Mouse (Mus musculus): ENCODE results near the gene Sema4d.

DNA sequence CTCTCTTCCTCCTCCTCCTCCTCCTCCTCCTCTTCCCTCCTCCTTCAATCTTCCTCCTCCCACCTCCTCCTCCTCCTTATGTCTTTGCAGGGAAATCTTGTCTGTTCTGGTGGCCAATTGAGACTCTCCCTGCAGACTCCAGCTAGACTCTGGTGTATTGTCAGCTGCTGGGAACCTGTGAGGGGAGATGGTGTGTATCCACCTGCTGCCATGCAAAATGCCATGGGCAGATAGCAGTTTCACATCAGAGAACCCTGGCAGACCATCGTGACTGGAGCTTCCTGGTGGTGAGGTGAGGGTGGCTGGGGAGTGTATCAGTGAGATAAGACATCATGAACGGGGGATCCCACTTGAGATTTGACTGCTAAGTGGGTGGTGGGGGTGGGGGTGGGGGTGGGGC lies 41.0 kb upstream of the Sema4d start:
- no peak for TF ChIP-seq CTCF (IDR thresholded peaks at IDR 0.05; ENCODE audit: low read depth, low read length)
- no peak; the same call in 1 of the 2 replicates for TF ChIP-seq TAL1 (conservative IDR thresholded peaks at IDR 0.05; ENCODE audit: low read depth, low read length)
- TF ChIP-seq GATA1 (IDR thresholded peaks at IDR 0.05; ENCODE audit: borderline replicate concordance, low read length), result no peak

Measured in G1E (cell line).